Mouse (Mus musculus) C2C12 (cell line): ENCODE data around the gene Lats1.

ENCODE experiments used
- CTCF ChIP-seq: IDR thresholded peaks from one replicate; pipeline ENCODE4 v1.5.1; 2011; ENCODE audit not compliant: control insufficient read depth, insufficient read depth, insufficient read length
- MYOD1 ChIP-seq: IDR thresholded peaks from one replicate; pipeline ENCODE4 v1.6.1; 2011; ENCODE audit warnings: low read depth; ENCODE audit not compliant: control insufficient read depth, insufficient read length
- USF1 ChIP-seq: IDR thresholded peaks from one replicate; pipeline ENCODE4 v1.6.1; 2011; ENCODE audit warnings: low read depth, mild to moderate bottlenecking, control low read depth, moderate library complexity

DNA sequence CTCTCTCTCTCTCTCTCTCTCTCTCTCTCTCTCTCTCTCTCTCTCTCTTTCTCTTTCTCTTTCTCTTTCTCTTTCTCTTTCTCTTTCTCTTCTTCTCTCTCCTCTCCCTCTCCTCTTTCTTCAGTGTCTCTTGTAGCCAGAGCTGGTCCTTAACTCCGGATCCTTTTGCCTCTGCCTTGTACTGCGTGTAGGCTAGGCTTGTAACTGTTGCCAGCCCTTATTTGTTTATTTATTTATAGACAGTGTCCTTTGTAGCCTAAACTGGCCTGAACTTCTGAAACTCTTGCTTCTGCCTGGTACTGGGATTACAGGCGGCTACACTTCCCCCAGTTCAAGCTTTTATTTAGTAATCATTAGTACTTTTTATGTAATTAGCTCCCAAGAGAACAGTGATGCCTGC lies 46.0 kb downstream of the Lats1 start:
- TF ChIP-seq CTCF (no peak), USF1 (no peak), MYOD1 (no peak)
